Mouse (Mus musculus) neural tube, embryonic 15.5 days (tissue): ENCODE measurements at regions not wholly inside any gene's neighbourhood (a gene's known extent, or its start where the extent isn't known, plus 50 kb on each side); places are given as distances from the start of the nearest gene placed in this dataset.

Experiments
- ATAC-seq: fragments of 200-750 bp; cut with Nextera tagmentation; 2 replicates; pipeline ENCODE4 v1.8.0; 2017; ENCODE audit warnings: mild to moderate bottlenecking, moderate TSS enrichment, moderate library complexity; ENCODE audit not compliant: low FRiP score
- H3K27ac ChIP-seq: fragments of 300-500 bp; sonication (generic); replicated peaks from 2 replicates; pipeline ENCODE4 v1.5.1; 2015; ENCODE audit warnings: mild to moderate bottlenecking, inconsistent platforms
- H3K27me3 ChIP-seq: fragments of 300-500 bp; sonication (generic); replicated peaks from 2 replicates; pipeline ENCODE4 v1.6.1; 2015; ENCODE audit warnings: inconsistent platforms
- H3K36me3 ChIP-seq: fragments of 300-500 bp; sonication (generic); 2 replicates; pipeline ENCODE4 v1.6.1; 2015; ENCODE audit warnings: inconsistent platforms
- H3K4me1 ChIP-seq: fragments of 300-500 bp; sonication (generic); 2 replicates; pipeline ENCODE4 v1.6.1; 2015; ENCODE audit warnings: inconsistent platforms
- H3K4me2 ChIP-seq: fragments of 300-500 bp; sonication (generic); 2 replicates; pipeline ENCODE4 v1.6.1; 2015; ENCODE audit warnings: inconsistent platforms, mild to moderate bottlenecking, moderate library complexity
- H3K4me3 ChIP-seq: fragments of 300-500 bp; sonication (generic); replicated peaks from 2 replicates; pipeline ENCODE4 v1.5.1; 2015; ENCODE audit warnings: mild to moderate bottlenecking, inconsistent platforms
- H3K9ac ChIP-seq: fragments of 300-500 bp; sonication (generic); replicated peaks from 2 replicates; pipeline ENCODE4 v1.6.1; 2015; ENCODE audit warnings: mild to moderate bottlenecking, inconsistent platforms
- H3K9me3 ChIP-seq: fragments of 300-500 bp; sonication (generic); replicated peaks from 2 replicates; pipeline ENCODE4 v1.6.1; 2016; ENCODE audit warnings: inconsistent platforms
- WGBS: fragments of 180-500 bp; shearing (Covaris S2); methylation state at CpG from one replicate; pipeline ENCODE4 v1.1.7; 2015; ENCODE audit warnings: mixed read lengths; 5-methylcytosine and 5-hydroxymethylcytosine counted together

DNA sequence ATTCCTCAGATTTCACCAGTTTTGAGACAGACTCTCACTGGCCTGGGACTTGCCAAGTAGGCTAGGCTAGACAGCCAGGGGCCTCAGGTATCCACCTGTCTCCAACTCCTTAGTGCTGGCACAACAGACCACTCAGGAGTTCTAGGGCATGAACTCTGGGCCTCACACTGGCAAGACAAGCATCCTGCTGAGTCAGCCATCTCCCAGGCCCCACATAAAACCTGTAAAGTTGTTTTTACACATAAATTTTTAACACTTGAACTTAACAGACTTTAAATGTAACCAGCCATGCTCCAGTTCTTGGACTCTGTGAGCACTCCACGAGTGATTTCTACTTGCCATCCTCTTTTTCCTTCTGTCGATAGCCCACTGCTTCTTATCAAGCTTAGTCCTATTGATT, 205.5 kb upstream of the Hs6st1 start:
- no peaks in the 10 kb centered on the region for H3K27me3 ChIP-seq
- no peaks in the 10 kb centered on the region for H3K9me3 ChIP-seq
- no peaks in the 10 kb centered on the region for H3K36me3 ChIP-seq
- no peak for ATAC-seq
- H3K9ac ChIP-seq: no peak overlapping the region
- no peak overlapping the region for H3K27ac ChIP-seq
- no peak overlapping the region for H3K4me2 ChIP-seq
- WGBS: 88% methylated on average over 2 of the region's 2 CpGs
- no peak overlapping the region for H3K4me3 ChIP-seq
- no peaks in the 10 kb centered on the region for H3K4me1 ChIP-seq

DNA sequence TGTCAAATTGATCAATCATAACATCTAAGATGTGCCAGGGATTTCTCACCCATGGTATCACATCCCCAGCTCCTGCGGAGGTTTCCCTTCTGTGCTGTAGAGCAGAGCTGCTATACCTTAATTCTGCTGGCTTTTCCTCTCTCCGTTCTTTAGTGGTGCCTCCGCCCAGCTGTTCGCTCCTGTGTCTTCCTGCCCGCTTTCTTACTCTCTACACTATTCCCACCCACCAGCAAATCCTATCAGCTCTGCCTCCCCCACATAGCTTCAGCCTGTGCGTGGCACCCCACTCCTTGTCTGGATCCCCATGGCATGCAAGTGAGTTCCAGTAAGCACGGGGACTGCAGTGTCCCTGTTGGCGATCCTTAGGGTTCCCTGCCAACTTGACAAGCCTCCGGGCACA, 204.0 kb upstream of the Hs6st1 start:
- 85% methylated on average over 9 of the region's 9 CpGs for WGBS
- Histone ChIP-seq H3K4me1 (peaks cover 1% of the 10 kb centered on the region; the same call in 1 of the 2 replicates), H3K4me2 (no peak overlapping the region), H3K9me3 (no peaks in the 10 kb centered on the region), H3K27ac (no peak overlapping the region), H3K4me3 (no peak overlapping the region), H3K9ac (no peak overlapping the region), H3K27me3 (no peaks in the 10 kb centered on the region), H3K36me3 (no peaks in the 10 kb centered on the region)
- no peak for ATAC-seq

DNA sequence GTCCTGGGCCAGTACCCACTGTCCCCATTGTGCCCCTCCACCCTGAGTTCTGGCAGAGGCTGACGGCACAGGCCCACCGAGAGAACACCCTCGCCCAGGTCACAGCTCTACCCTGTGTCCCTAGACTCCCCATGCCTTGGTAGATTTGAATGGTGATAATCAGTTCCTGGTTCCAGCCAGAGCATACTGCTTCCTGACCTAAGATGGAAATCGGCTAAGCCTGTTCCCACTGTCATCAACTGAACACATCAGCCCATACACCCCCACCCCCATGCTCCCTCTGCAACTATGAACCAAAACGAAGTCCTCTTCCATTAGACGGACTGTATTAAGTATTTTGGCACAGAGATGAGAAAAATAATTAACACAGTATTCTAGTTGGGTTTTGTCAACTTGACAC, 202.9 kb upstream of the Hs6st1 start:
- Histone ChIP-seq H3K4me2 (no peak overlapping the region), H3K4me3 (no peak overlapping the region), H3K4me1 (peaks cover 10% of the 10 kb centered on the region), H3K36me3 (no peaks in the 10 kb centered on the region), H3K27ac (no peak overlapping the region), H3K27me3 (no peaks in the 10 kb centered on the region), H3K9ac (no peak overlapping the region), H3K9me3 (no peaks in the 10 kb centered on the region)
- WGBS: 90% methylated on average over 6 of the region's 6 CpGs
- no peak for ATAC-seq

DNA sequence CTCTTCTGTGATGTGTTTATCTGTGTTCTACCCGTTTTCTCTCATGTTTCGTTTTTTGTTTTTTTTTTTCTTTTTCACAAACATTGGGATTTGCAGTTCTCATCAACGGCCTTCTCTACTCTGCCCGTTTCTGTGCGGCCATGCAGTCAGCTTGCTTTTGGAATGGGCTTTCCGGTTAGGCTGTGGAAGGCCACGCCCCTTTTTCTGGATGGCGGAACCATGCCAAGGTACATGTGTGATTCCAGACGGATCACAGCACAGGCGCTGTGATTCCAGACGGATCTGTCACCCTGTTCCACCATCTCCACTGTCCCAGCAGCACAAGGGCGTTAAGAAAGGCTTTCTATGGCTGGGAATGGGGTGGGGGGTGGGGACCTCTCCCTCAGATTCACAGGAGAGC, 201.6 kb upstream of the Hs6st1 start:
- no peak overlapping the region for H3K4me2 ChIP-seq
- 86% methylated on average over 12 of the region's 12 CpGs for WGBS
- H3K4me3 ChIP-seq: no peak overlapping the region
- no peaks in the 10 kb centered on the region for H3K27me3 ChIP-seq
- H3K9me3 ChIP-seq: no peaks in the 10 kb centered on the region
- H3K36me3 ChIP-seq: no peaks in the 10 kb centered on the region
- no peak overlapping the region for H3K27ac ChIP-seq
- H3K4me1 ChIP-seq: peaks cover 12% of the 10 kb centered on the region
- no peak overlapping the region for H3K9ac ChIP-seq
- ATAC-seq: no peak

DNA sequence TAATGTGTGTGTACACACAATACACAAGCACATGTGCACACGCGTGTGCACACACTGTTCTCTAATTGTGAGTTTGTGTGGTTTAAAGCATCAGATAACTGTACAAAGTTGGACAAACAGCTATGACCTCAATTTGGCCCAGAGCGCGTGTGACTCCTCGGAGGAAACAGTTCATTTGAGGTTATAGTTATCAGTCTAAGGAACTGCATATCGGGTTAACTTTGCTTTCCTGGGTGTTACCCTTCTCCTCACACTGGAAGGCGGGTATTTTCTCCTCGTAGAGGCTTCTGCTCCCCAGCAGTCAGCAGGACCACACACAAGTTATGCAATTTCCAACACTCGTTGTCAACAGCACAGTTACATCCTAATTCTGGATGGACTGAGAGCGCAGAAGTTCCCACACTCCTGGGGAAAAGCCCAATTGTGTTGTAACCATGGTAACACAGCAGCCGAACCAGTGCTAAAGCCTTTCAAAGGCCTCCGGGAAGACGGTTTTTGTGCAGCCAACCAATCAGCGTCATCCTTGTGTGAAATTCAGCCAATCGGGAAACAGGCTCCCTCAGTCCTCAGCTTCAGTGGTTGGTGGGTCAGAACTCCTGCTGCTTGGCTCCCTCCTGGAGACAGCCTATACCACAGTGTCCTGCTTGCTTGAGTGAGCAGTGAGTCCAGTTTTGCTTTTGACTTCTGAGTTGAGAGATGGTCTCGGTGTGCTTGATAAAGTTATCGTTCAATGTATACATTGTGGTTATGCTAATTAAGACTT, 198.6 kb upstream of the Hs6st1 start:
- Histone ChIP-seq H3K4me1 (peaks cover 12% of the 10 kb centered on the region), H3K27ac (peak overlapping the region; percentile 1; the same call in 1 of the 2 replicates), H3K9me3 (no peaks in the 10 kb centered on the region), H3K9ac (no peak overlapping the region), H3K27me3 (no peaks in the 10 kb centered on the region), H3K4me2 (peak overlapping the region; percentile 48), H3K36me3 (no peaks in the 10 kb centered on the region), H3K4me3 (peak overlapping the region; percentile 11; the same call in 1 of the 2 replicates)
- 24% methylated on average over 17 of the region's 17 CpGs for WGBS
- peak; percentile 94 for ATAC-seq

DNA sequence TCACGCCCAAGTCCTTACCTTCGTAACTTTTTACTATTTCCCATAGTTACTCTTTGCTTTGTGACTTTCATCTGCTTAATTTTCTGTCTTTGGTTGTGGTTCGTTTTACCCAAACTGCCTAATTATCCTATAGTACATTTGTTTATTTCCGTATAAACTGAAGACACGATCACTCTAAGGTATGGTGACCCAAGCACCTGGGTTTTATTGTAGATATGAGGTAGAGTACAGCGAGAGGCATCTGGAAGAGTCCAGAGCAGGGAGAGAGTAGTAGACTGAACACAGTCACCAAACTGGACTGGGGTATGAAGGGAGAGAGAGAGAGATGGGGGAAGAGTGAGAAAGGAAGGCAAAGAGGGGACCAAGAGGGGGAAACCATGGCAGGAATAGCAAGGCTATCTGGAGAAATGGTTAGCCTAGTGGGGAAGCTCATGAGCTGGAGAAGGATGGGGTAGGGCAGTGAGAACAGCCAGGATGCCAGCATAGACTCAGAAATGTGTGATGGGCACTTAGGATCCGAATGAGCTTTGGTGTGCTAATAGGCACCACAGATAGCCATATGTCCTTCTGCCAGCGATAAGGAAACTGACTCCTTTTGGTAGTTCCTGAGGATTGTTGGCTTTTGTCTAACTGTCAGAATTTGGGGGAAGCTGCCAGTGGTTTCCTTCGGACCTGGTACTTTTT, 197.9 kb upstream of the Hs6st1 start:
- H3K36me3 ChIP-seq: no peaks in the 10 kb centered on the region
- no peaks in the 10 kb centered on the region for H3K9me3 ChIP-seq
- no peak overlapping the region for H3K9ac ChIP-seq
- WGBS: 68% methylated on average over 9 of the region's 9 CpGs
- peak overlapping the region; percentile 48 for H3K4me2 ChIP-seq
- peaks cover 14% of the 10 kb centered on the region for H3K4me1 ChIP-seq
- H3K27me3 ChIP-seq: no peaks in the 10 kb centered on the region
- no peak overlapping the region for H3K27ac ChIP-seq
- no peak overlapping the region for H3K4me3 ChIP-seq
- no peak for ATAC-seq

DNA sequence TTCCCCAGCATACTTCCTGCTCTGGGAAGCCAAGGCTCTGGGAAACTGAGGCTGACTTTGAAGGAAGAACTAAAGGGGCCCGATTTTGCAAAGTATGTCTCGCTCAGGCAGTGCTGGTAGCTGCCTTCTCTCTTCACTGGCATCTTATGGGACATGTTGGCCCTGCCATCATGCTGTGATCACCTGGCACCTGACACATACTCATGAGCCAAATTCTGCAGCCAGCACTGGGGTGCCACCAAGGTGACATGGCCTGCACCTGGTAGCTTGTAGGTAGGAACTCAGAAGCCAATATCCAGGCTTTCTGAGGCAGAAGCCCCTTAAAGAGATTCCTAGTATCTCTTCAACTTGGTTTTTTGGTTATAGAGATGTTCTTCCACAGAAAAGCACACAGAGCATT, 195.2 kb upstream of the Hs6st1 start:
- Histone ChIP-seq H3K36me3 (no peaks in the 10 kb centered on the region), H3K9ac (no peak overlapping the region), H3K27me3 (no peaks in the 10 kb centered on the region), H3K4me2 (no peak overlapping the region), H3K9me3 (no peaks in the 10 kb centered on the region), H3K4me3 (no peak overlapping the region), H3K4me1 (peaks cover 19% of the 10 kb centered on the region), H3K27ac (no peak overlapping the region)
- ATAC-seq: no peak
- 90% methylated on average over 2 of the region's 2 CpGs for WGBS

DNA sequence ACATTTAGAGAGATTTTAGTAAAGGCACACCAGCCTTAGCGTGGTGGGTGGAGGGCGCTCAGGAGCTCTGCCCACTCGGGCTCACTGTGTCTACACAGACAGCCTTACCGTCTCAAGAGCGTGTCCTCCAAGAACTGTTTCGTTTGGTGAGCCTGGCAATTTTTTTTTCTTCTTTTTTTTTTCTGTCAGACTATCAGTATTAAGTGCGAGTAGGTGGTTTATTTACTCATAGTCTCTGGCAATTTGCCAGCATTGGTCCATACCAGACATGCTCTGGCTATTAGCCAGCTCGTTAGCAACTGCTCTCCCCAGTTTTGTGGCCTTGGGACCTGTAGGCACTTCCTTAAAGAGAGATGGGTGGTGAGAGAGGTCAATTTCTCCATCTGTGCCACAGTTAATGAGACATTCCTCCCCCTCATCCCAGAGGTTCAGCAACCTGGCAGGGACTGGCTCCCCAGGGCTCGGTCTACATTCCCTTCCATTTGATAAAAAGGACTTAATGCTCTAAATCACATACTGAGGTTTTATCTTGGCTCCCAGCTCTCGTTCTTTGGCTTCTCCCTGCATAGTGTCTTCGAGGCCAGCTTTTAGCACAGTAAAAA, 192.9 kb upstream of the Hs6st1 start:
- Histone ChIP-seq H3K27me3 (no peaks in the 10 kb centered on the region), H3K9me3 (no peaks in the 10 kb centered on the region), H3K9ac (no peak overlapping the region), H3K4me1 (peaks cover 12% of the 10 kb centered on the region; the same call in 1 of the 2 replicates), H3K4me3 (no peak overlapping the region), H3K27ac (no peak overlapping the region), H3K4me2 (no peak overlapping the region), H3K36me3 (no peaks in the 10 kb centered on the region)
- no peak for ATAC-seq
- 63% methylated on average over 11 of the region's 11 CpGs for WGBS

DNA sequence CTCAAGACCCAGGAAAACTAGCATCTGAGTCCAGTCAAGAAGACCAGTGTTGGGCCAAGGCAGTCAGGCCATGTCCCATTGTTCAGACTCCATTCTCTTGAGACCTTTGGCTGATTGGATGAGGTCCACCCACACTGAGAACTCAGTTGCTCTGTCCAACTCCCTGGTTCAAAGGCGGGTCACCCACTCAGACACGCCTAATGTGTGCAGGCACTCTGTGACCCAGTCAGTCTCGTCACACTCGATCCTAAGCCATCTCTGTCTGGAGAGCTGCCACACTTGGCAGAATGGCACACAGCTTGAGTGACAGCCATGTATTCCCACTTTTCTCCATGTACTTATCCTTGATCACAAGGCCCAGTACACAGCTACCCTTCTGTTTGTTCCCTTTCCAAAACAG, 189.8 kb upstream of the Hs6st1 start:
- Histone ChIP-seq H3K9me3 (no peaks in the 10 kb centered on the region), H3K4me3 (no peak overlapping the region), H3K27me3 (no peaks in the 10 kb centered on the region), H3K27ac (no peak overlapping the region), H3K36me3 (no peaks in the 10 kb centered on the region), H3K9ac (no peak overlapping the region), H3K4me1 (peaks cover 10% of the 10 kb centered on the region; the same call in 1 of the 2 replicates), H3K4me2 (no peak overlapping the region)
- WGBS: 94% methylated on average over 4 of the region's 4 CpGs
- ATAC-seq: no peak

DNA sequence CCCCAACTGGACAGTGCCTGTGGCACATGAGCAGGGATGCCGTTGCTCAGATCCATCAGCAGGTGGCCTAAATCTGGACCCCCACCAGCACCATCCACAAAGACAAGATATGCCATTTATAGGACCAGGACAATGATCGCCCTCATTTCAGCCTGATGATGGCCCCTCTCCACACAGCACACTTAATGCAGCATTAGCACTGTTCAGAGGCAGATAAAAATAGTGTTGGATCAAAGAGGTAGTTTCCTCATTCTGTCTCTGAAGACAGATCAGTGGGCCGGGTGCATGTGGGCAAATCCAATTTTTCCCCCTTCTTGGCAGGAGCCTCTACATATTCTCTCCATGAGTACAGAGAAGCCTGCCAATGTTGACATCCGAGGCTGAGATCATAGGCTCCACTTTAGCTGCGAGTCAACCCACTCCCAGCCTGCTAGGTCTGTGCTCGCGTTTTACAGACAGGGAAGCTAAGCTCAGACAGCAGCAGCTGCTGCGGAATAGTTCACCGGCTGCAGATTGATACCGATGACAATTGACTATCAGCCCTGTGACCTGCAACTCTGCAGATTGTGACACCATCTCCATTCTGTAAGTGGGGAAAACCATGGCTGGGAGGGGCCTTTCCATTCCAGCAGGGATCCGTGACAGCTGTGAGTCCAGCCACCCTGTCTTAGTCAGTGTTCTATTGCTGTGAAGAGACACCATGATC, 188.7 kb upstream of the Hs6st1 start:
- H3K27ac ChIP-seq: no peak overlapping the region
- H3K4me1 ChIP-seq: peaks cover 10% of the 10 kb centered on the region; the same call in 1 of the 2 replicates
- no peak overlapping the region for H3K9ac ChIP-seq
- 81% methylated on average over 11 of the region's 11 CpGs for WGBS
- H3K27me3 ChIP-seq: no peaks in the 10 kb centered on the region
- no peaks in the 10 kb centered on the region for H3K9me3 ChIP-seq
- H3K4me2 ChIP-seq: no peak overlapping the region
- ATAC-seq: peak; percentile 24; the same call in 1 of the 2 replicates
- H3K4me3 ChIP-seq: no peak overlapping the region
- H3K36me3 ChIP-seq: no peaks in the 10 kb centered on the region

DNA sequence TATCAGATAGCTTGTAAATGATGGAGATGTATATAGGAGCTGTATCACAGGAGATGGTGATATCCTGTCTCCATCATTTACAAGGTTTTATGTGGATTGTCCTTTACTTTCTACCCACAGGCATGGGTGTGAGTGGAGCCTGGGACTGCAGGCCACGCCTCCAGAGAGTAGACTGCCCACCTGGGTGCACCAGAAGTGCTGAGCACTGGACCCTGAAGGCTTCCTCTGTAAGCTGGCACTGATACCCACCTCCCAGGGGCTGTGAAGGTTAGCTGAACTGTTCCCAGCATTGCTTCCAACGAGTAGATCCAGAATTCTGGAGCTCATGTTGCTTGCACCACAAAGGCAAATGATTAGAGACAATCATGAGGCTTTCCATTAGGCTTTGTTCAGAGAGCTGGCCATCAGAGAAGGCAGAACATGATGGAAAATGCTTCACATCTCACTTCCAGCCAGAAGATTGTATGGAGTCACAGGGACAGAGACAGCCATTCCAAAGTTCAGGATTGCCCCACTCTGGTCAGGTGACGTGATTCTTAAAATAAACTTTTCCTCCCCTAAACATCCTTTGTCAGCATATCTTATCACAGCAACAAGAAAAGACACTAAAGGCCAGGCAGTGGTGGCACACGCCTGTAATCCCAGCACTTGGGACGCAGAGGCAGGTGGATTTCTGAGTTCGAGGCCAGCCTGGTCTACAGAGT, 187.5 kb upstream of the Hs6st1 start:
- WGBS: 88% methylated on average over 6 of the region's 6 CpGs

More for the DNA sequence above, 187.5 kb upstream of the Hs6st1 start:
- Histone ChIP-seq H3K9ac (no peak overlapping the region), H3K4me3 (no peak overlapping the region), H3K27me3 (no peaks in the 10 kb centered on the region), H3K27ac (no peak overlapping the region), H3K9me3 (no peaks in the 10 kb centered on the region), H3K36me3 (no peaks in the 10 kb centered on the region), H3K4me2 (no peak overlapping the region), H3K4me1 (peaks cover 4% of the 10 kb centered on the region; the same call in 1 of the 2 replicates)
- no peak for ATAC-seq
